Mouse (Mus musculus) bone marrow macrophage, adult 2 months (primary cell): Measurements from ENCODE around the gene Marf1. TPM values are rescaled to one million over a fixed set of nuclear protein-coding genes. Genes with fewer than 3 reads are reported as not detected.
"Not testable (repeated sequence)": the region's sequence is repeated elsewhere in the genome, so short reads cannot be mapped to it uniquely, and the experiment has no call there.

Experiments
- H3K27ac ChIP-seq: 2 replicates; pipeline ENCODE4 v1.5.1; 2012; ENCODE audit warnings: low read depth, low read length; ENCODE audit not compliant: insufficient read depth
- H3K4me1 ChIP-seq: 2 replicates; pipeline ENCODE4 v1.6.1; 2012; ENCODE audit warnings: low read length; ENCODE audit not compliant: control insufficient read depth, insufficient read depth
- H3K4me3 ChIP-seq: 2 replicates; pipeline ENCODE4 v1.5.1; 2012; ENCODE audit warnings: mild to moderate bottlenecking, low read length, moderate library complexity; ENCODE audit not compliant: insufficient read depth
- CTCF ChIP-seq: IDR thresholded peaks from 2 replicates; pipeline ENCODE4 v1.5.1; 2012; ENCODE audit warnings: low read depth, mild to moderate bottlenecking, low read length, moderate library complexity
- POLR2A ChIP-seq: IDR thresholded peaks from 2 replicates; pipeline ENCODE4 v1.6.1; 2012; ENCODE audit warnings: mild to moderate bottlenecking, low read depth, low read length, borderline replicate concordance
- polyA plus RNA-seq: library from polyadenylated mRNA; stranded (reverse); fragments of >200 nt; gene quantifications from 2 replicates; pipeline ENCODE4 v1.2.4, GENCODE M21; 2012; ENCODE audit not compliant: missing spikeins, insufficient read depth, insufficient read length

The Marf1 gene
- polyA plus RNA-seq, 1 experiment: 62.3 TPM

DNA sequence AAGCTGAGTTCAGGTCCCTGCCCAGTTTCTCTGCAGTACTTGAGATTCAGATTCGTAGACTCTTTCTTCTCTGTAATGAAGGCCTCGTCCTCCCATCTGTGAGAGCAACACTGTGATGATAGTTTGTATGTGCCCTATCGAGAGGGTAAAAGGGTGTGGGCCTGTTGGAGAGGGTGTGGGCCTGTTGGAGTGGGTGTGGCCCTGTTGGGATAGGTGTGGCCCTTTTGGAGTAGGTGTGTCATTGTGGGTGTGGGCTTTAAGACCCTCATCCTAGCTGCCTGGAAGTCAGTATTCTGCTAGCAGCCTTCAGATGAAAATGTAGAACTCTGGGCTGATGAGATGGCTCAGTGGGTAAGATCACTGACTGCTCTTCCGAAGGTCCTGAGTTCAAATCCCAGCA is 3.3 kb upstream of the Marf1 start:
- TF ChIP-seq POLR2A (no peak), CTCF (no peak)
- Histone ChIP-seq H3K27ac (no peak overlapping the region), H3K4me3 (no peak overlapping the region), H3K4me1 (peaks cover 21% of the 10 kb centered on the region)

DNA sequence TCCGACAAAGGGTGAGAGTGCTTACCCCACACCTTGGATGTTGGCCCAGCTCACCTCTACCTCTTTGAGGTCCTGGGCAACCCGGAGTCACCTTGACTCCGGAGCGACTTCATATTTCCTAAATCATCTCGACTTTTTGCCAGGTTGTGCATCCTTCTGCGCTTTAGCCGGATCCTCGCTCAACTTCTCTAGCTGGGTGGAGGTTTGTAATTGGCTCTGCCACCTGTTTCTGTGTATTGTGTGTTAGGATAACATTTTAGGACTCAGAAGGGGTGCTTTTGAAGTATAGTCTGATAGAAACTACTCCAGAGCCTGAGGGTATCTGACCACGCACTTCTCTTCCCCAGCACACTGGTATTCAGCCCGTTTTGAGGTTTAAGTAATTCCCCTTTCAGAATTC is 580 bp upstream of the Marf1 start:
- Histone ChIP-seq H3K27ac (peak overlapping the region; percentile 60), H3K4me3 (peak overlapping the region; percentile 87), H3K4me1 (peaks cover 25% of the 10 kb centered on the region)
- TF ChIP-seq CTCF (no peak), POLR2A (no peak)

DNA sequence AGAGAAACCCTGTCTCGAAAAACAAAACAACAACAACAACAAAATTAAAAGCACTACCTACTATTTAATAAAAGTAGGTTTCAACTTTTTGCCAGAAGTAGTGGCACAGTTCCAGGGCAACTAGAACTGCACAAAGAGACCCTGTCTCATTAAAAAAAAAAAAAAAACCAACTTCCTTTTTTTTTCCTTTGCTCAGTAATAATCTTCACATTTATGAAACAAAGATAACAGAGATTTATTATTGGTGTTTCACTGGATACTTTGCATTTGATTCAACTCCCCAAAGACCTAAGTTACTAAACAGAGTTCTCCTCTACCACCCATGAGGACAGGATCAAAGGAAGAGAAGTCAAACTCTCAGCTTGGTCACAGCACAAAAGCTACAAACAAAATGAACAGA is 2.2 kb downstream of the Marf1 start:
- Histone ChIP-seq H3K4me1 (peaks cover 31% of the 10 kb centered on the region), H3K4me3 (no peak overlapping the region), H3K27ac (no peak overlapping the region)
- TF ChIP-seq CTCF (no peak), POLR2A (no peak)

DNA sequence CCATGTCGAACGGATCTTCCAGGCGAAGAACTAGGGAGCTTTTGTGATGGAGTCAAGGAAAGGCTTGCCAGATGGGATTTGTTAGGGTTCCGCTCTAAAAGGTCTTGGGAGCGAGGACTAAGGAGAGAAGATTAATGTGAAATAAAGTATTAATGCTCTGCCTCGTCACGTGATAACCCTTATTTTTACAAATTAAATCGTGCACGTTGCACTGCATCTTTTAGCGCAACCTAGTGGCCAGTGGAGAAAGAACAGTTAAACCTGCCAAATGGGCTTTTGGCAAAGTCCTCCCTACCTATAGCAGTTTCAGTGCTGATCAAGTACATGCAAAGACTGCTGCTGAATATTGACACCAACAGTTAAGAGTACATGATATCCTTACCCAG is 3.4 kb downstream of the Marf1 start:
- peak overlapping the region; percentile 91 for H3K4me3 ChIP-seq
- TF ChIP-seq POLR2A: no peak
- no peak for TF ChIP-seq CTCF
- H3K27ac ChIP-seq: peak overlapping the region; percentile 99
- peaks cover 22% of the 10 kb centered on the region for H3K4me1 ChIP-seq

DNA sequence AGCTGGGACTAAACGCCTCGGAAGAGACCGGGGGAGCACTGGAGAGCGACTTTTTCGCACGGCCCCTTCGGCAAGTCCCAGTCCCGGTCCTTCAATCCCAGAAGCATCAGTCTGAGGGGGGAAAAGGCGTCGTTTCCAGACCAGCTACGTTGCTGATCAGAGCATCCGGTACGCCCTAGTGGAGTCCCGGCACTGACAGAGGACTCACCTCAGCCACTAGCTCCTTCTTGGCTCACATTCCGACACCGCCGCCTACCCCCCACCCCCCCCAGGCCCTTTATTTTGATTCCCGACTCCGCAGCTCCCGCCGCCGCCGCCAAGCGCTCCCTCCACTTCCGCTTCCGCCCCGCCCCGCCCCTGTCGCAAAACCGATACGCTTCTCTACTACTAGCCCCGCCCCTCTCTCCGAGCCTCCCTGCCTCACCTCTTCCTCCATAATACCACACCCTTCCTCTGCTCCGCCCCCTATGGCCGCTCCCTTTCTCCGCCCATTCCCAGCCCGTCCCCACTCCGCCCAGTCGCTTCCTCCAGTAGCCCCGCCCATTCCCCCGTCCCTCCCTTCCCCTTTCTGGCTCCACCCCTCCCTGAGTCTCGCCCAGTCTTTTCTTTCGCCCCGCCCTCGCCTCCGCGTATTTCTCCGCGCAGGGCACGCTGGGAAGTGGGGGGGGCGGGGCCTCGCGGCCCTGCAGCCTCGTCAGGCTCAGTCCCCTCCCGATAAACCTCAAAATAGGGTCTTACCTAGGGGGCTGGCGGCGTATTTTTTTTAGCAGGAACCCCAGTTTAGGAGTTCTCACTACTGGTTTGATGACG is 4.0 kb downstream of the Marf1 start:
- Histone ChIP-seq H3K27ac (peak overlapping the region; percentile 99), H3K4me1 (peaks cover 17% of the 10 kb centered on the region), H3K4me3 (peak overlapping the region; percentile 97)
- TF ChIP-seq CTCF (no peak; the same call in 1 of the 2 replicates), POLR2A (0 out of 2 replicates have a peak, but pooled peaks have one; percentile 71)

DNA sequence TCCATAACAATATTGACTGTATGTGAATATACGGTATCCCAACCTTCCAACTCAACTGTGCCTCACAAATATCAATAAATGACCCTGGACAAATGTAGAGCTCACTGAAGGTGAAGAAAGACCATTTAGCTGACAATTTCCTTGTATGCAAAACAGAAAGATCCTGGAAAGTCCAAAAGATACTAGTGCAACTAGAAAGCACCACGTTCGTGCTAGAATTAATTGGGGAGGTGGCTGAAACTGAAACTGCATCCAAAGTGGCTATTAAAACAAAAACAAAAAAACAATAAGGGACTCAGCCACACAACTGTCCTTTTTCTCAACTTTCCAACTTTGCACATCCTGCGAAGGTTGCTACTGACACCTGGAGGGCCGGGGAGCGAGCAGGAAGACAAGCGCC is 4.6 kb downstream of the Marf1 start:
- Histone ChIP-seq H3K4me1 (peaks cover 16% of the 10 kb centered on the region), H3K4me3 (peak overlapping the region; percentile 97), H3K27ac (peak overlapping the region; percentile 71)
- no peak for TF ChIP-seq POLR2A
- no peak for TF ChIP-seq CTCF

DNA sequence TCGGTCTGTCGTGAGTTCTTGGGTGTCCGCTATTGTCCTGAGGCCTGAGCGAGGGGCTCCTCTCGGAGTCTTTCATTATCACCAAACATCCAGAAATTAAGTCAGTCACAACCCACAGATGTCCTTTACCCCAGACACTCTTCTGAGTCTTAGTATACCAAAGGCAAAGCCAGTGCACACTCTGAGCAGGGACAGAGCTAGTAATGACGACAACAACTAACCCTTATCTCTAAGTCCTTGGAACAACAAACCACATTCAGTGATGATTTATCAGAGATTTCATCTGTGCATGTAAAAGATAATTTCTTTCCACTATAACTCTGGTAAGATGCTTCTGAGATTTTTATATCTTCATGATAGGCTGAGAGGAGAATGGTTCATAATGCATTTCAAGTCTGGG is 6.8 kb downstream of the Marf1 start:
- TF ChIP-seq CTCF (no peak), POLR2A (no peak)
- Histone ChIP-seq H3K4me3 (no peak overlapping the region), H3K27ac (no peak overlapping the region), H3K4me1 (peaks cover 12% of the 10 kb centered on the region)

DNA sequence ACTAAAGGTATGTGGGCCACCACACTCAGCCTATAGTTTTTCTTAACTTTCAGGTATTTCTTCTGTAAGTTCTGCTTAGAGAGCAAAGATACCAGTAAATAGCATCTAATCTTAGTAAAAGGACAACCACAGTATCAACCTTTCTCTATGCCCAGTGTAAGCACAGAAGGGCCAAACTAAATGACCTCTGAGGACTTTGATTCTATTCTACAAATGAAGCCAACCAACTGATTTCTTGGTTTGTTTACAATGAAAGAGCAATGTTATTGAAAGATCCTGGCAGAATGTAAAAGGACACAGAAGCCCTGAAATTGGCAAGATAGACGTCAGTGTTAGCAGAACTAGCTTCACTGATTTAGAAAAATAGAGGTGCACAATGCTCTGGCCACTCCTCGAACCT is 7.5 kb downstream of the Marf1 start:
- H3K27ac ChIP-seq, H3K4me1 ChIP-seq, H3K4me3 ChIP-seq: not testable (repeated sequence)

DNA sequence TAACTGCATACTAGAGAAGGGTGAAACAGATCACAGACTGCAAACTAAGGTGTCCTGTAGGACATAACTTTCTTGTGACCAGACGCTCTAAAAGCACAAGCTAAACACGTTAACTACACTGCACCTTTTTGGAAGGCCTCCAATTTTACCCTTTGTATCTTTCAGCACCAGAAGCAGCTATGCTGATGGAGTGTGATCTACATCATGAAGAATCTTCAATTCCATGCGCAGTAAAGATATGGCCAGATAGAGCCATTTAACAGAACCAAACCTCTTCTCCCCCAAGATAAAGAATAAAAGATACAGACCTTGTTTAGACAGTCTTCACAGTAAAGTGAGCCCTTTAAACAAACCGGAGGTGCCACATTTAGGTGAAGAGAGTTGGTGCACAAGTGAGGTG is 11.4 kb downstream of the Marf1 start:
- Histone ChIP-seq H3K4me1 (peaks cover 5% of the 10 kb centered on the region; the same call in 1 of the 2 replicates), H3K27ac (no peak overlapping the region), H3K4me3 (no peak overlapping the region)
- TF ChIP-seq CTCF: no peak
- TF ChIP-seq POLR2A: no peak

DNA sequence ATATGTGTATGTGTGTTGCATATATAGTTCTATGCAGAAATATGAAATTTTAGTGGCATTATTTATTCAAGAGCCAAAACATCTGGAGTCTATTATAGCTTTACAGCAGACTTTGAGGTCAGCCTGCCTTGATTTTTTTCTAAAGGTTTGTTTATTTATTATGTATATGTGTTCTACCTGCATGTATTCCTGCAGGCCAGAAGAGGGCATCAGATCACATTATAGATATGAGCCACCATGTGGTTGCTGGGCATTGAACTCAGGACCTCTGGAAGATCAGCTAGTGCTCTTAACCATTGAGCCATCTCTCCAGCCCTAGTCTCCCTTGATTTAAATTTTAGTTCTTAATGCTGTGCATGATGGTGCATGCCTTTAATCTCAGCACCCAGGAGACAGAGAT is 15.4 kb downstream of the Marf1 start:
- Histone ChIP-seq H3K27ac (no peak overlapping the region), H3K4me3 (no peak overlapping the region), H3K4me1 (no peaks in the 10 kb centered on the region)
- no peak for TF ChIP-seq CTCF
